Mouse (Mus musculus) midbrain, embryonic 16.5 days (tissue): ENCODE results near the gene Cpa1. TPM values are rescaled to one million over a fixed set of nuclear protein-coding genes. Genes with fewer than 3 reads are reported as not detected.

Experiments used
- ATAC-seq: fragments of 200-750 bp; cut with Nextera tagmentation; 2 replicates; pipeline ENCODE4 v1.8.0; 2017; ENCODE audit warnings: moderate TSS enrichment
- H3K27ac ChIP-seq: fragments of 300-500 bp; sonication (generic); 2 replicates; pipeline ENCODE4 v1.5.1; 2014; ENCODE audit warnings: mild to moderate bottlenecking, low read length, mixed read lengths
- H3K27me3 ChIP-seq: fragments of 300-500 bp; sonication (generic); 2 replicates; pipeline ENCODE4 v1.6.1; 2014; ENCODE audit warnings: low read depth, low read length, mixed read lengths; ENCODE audit not compliant: control insufficient read depth, insufficient read depth
- H3K36me3 ChIP-seq: fragments of 300-500 bp; sonication (generic); 2 replicates; pipeline ENCODE4 v1.6.1; 2014; ENCODE audit warnings: mild to moderate bottlenecking, low read length, moderate library complexity, mixed read lengths; ENCODE audit not compliant: control insufficient read depth, insufficient read depth
- H3K4me1 ChIP-seq: fragments of 300-500 bp; sonication (generic); 2 replicates; pipeline ENCODE4 v1.6.1; 2014; ENCODE audit warnings: mild to moderate bottlenecking, low read length, mixed read lengths; ENCODE audit not compliant: control insufficient read depth, insufficient read depth
- H3K4me2 ChIP-seq: fragments of 300-500 bp; sonication (generic); 2 replicates; pipeline ENCODE4 v1.6.1; 2014; ENCODE audit warnings: mild to moderate bottlenecking, low read length, mixed read lengths
- H3K4me3 ChIP-seq: fragments of 300-500 bp; sonication (generic); 2 replicates; pipeline ENCODE4 v1.5.1; 2014; ENCODE audit warnings: low read depth, mild to moderate bottlenecking, low read length, moderate library complexity, mixed read lengths
- H3K9ac ChIP-seq: fragments of 300-500 bp; sonication (generic); 2 replicates; pipeline ENCODE4 v1.6.1; 2014; ENCODE audit warnings: low read depth, low read length, mixed read lengths
- H3K9me3 ChIP-seq: fragments of 300-500 bp; sonication (generic); replicated peaks from 2 replicates; pipeline ENCODE4 v1.6.1; 2014; ENCODE audit warnings: mild to moderate bottlenecking, low read length, mixed read lengths; ENCODE audit not compliant: control insufficient read depth, poor library complexity, severe bottlenecking
- WGBS: fragments of 180-500 bp; shearing (Covaris S2); extraction: QIAGEN DNeasy Blood & Tissue Kit; methylation state at CpG from one replicate; pipeline ENCODE4 v1.1.7; 2014; 5-methylcytosine and 5-hydroxymethylcytosine counted together
- polyA plus RNA-seq: library from polyadenylated mRNA; unstranded; fragments of >200 nt; fragmentation: Nextera tagmentation; extraction: Ambion mirVana; gene quantifications from 2 replicates; pipeline ENCODE4 v1.2.1, GENCODE M21; 2015

The Cpa1 gene
- polyA plus RNA-seq, 1 experiment from 2014 or later: 0.90 TPM

DNA sequence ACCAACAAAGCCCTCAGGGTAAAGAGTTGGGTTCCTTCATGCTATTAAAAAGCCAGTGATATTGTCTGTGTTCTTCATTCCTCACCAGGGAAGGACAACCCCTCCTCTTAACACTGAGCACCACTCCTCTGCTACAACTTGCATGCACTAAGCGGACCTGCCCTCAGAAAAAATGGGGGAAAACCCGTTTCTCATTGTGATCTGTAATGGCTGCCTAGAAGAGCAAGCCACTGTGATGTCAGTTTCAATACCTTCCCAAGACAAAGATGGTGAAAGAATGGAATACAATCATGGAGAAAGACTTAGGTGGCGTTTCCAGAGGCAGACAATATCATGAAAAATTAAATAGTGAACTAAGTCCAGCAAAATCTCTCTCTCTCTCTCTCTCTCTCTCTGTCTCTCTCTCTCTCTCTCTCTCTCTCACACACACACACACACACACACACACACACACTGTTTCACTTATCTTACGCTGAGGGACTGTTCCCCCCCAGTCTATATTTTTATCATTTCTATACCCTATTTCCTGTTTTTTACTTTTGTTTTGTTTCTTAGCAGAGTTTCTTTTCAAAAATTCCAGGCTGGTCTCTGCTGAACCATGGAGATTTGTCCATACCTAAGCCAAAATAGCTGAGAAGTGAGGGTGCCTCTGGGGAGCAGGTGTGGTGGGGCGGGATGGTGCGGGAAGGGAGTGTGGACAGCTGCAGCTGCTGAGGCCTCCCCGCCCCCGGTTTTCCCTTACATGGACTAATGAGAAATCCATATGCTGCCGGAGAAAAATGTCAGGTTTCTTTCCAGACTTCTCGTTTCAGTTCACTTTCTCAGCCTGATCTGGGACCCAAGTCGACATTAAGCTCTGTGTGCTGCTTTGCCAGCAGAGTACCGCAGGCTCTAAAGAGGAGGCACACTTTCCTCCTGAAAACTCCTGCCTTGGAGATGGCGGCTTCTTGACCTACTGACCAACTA, 43.2 kb downstream of the Cpa1 start:
- Histone ChIP-seq H3K4me1 (peaks cover 11% of the 10 kb centered on the region), H3K4me3 (no peak overlapping the region), H3K4me2 (no peak overlapping the region), H3K27ac (no peak overlapping the region), H3K27me3 (no peaks in the 10 kb centered on the region), H3K9ac (no peak overlapping the region), H3K9me3 (no peaks in the 10 kb centered on the region), H3K36me3 (no peaks in the 10 kb centered on the region)
- WGBS: 62% methylated on average over 13 of the region's 13 CpGs
- no peak for ATAC-seq

DNA sequence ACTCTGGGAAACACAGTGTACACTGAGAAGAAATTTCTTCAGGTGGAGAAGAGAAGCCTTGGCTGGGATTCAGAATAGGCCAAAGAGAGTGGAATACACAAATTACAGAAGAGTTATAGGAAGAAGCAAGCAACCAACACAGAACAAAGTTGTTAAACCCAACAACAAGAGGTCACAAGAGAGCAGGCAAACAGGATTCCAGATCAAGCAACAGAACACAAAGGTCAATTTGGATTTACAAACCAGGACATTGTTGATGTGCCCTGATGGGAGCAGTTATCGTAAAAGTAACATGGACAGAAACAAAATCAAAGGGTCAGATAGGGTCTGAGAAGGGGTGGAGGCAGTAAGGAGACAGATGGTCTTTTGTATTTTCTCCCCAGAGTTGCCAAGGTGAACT, 45.6 kb downstream of the Cpa1 start:
- 93% methylated on average over 1 of the region's 1 CpGs for WGBS
- H3K27me3 ChIP-seq: no peaks in the 10 kb centered on the region
- no peak overlapping the region for H3K4me2 ChIP-seq
- H3K36me3 ChIP-seq: no peaks in the 10 kb centered on the region
- H3K9ac ChIP-seq: no peak overlapping the region
- no peak for ATAC-seq
- no peaks in the 10 kb centered on the region for H3K9me3 ChIP-seq
- H3K4me1 ChIP-seq: peaks cover 4% of the 10 kb centered on the region; the same call in 1 of the 2 replicates
- no peak overlapping the region for H3K4me3 ChIP-seq
- no peak overlapping the region for H3K27ac ChIP-seq

- WGBS: 92% methylated on average over 7 of the region's 7 CpGs
- no peak overlapping the region for H3K4me2 ChIP-seq
- H3K27ac ChIP-seq: no peak overlapping the region
- H3K9ac ChIP-seq: no peak overlapping the region
- ATAC-seq: no peak
- no peaks in the 10 kb centered on the region for H3K36me3 ChIP-seq
- no peak overlapping the region for H3K4me3 ChIP-seq
- H3K9me3 ChIP-seq: no peaks in the 10 kb centered on the region
- no peaks in the 10 kb centered on the region for H3K27me3 ChIP-seq
- H3K4me1 ChIP-seq: 0 out of 2 replicates have a peak, but pooled peaks cover 2% of the 10 kb centered on the region
Observed at GRCm38 (mm10) chr6:30687198-30687597, 48.2 kb downstream of the Cpa1 start.

DNA sequence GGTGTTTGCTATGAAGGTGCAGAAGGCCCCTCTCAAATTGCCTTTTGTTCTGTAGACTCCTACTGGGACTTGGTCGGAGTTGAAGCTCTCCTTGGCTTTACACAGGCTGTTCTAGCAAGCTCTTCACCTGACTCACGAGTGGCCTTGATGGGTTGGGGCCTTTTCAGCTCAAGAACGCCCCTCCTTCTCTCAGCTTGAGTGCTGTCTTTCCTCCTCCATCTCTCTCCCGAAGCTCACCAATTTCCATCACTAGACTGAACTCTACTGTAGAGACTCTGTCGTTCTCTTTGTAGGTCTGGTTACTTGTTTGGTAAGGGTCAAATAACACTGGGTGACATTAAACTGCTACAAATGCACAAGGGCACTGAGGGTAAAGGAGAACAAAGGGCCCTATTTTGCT, 53.8 kb downstream of the Cpa1 start:
- Histone ChIP-seq H3K4me1 (peaks cover 14% of the 10 kb centered on the region), H3K4me3 (peak overlapping the region; percentile 56), H3K27me3 (no peaks in the 10 kb centered on the region), H3K4me2 (peak overlapping the region; percentile 59), H3K9me3 (no peaks in the 10 kb centered on the region), H3K27ac (peak overlapping the region; percentile 94), H3K9ac (peak overlapping the region; percentile 65), H3K36me3 (no peaks in the 10 kb centered on the region)
- ATAC-seq: no peak
- 74% methylated on average over 5 of the region's 5 CpGs for WGBS

DNA sequence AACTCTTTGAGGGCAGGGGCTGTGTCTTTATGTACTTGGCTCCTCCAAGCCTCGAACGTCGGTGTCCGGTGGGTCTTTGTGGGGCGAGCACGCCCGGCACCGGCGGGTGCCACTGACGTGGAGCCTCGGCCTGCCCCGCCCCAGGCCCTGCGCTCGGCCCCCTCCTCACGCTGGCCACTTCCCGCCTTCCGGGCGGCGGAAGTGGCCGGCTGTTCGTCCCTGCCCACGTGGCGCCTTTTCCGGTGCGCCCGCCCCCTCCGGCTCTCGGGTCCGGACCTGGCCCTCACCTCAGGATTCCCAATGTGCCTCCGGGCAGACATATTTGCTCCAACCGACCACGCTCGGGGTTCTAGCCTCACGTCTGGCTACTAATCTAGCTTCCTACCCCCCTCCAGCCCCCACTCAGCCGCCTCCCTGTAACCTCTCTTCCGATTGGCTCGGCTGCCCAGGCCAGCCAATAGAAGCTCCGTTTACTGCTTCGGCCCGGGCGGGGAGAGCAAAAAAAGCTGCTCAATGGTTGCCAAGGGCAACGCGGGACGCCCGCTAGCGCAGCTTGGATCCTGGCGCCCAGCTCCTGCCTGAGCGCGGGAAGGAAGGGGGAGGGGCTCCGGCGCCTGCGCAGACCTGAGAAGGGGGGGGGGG, 54.5 kb downstream of the Cpa1 start, which contains the start of gene Cep41:
Gene Cep41, minus strand, starts transcription at position 400 of the 642 bp plus-strand sequence.
- Histone ChIP-seq H3K9ac (peak within 1 kb of the TSS; percentile 65), H3K4me2 (peak within 1 kb of the TSS; percentile 59), H3K27me3 (no peaks in the 10 kb centered on the region), H3K9me3 (no peaks in the 10 kb centered on the region), H3K27ac (peak within 1 kb of the TSS; percentile 94), H3K36me3 (no peaks in the 10 kb centered on the region), H3K4me1 (peaks cover 14% of the 10 kb centered on the region), H3K4me3 (peak within 1 kb of the TSS; percentile 56)
- peak; percentile 99 for ATAC-seq
- under 1% methylated on average over 42 of the region's 52 CpGs for WGBS

DNA sequence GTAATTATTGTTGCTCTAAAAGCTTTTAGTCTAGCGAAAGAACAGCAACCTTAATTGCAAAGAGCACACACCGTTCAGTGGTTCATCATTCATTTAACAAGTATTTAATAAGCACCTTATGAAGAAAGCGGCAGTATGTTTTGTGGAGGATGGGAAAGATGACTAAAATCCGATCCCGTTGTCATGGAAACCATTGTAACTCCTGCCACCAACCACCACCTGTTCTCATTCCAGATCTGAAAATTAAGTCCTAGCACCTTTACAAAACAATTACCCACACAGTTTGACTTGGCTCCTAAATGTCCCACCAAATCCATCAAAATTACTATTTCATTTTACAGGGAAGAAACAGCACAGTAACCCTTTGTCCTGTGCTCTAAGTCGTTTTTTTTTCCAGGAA, 55.2 kb downstream of the Cpa1 start:
- peak overlapping the region; percentile 52; the same call in 1 of the 2 replicates for H3K9ac ChIP-seq
- H3K4me3 ChIP-seq: peak overlapping the region; percentile 56
- peak overlapping the region; percentile 94 for H3K27ac ChIP-seq
- no peaks in the 10 kb centered on the region for H3K9me3 ChIP-seq
- peak; percentile 44 for ATAC-seq
- H3K27me3 ChIP-seq: no peaks in the 10 kb centered on the region
- peak overlapping the region; percentile 59 for H3K4me2 ChIP-seq
- H3K36me3 ChIP-seq: no peaks in the 10 kb centered on the region
- H3K4me1 ChIP-seq: peaks cover 14% of the 10 kb centered on the region
- WGBS: 17% methylated on average over 6 of the region's 6 CpGs

Other genes starting within 250 kb of the Cpa1 start
- 66.8 and 72.4 TPM in 2 replicates for gene Zc3hc1, start 248.2 kb upstream of the Cpa1 start, polyA plus RNA-seq
- 41.7 and 42.1 TPM in 2 replicates for gene Klhdc10, start 237.3 kb upstream of the Cpa1 start, polyA plus RNA-seq
- gene Tmem209, start 129.4 kb upstream of the Cpa1 start, polyA plus RNA-seq: 30.3 TPM in 2 replicates
- gene Ssmem1, start 129.4 kb upstream of the Cpa1 start, polyA plus RNA-seq: 0.14 TPM in 1 of 2 replicates, not detected in the other
- 9.0 and 10.2 TPM in 2 replicates for gene Cpa2, start 97.6 kb upstream of the Cpa1 start, polyA plus RNA-seq
- 1.0 and 1.4 TPM in 2 replicates for gene Cpa4, start 70.8 kb upstream of the Cpa1 start, polyA plus RNA-seq
- gene Cpa5, start 28.2 kb upstream of the Cpa1 start, polyA plus RNA-seq: not detected in 2 replicates
- 13.2 and 17.1 TPM in 2 replicates for gene Cep41, start 54.5 kb downstream of the Cpa1 start, polyA plus RNA-seq
- 268 and 368 TPM in 2 replicates for gene Mest, start 84.3 kb downstream of the Cpa1 start, polyA plus RNA-seq